Mouse (Mus musculus): ENCODE measurements at regions not wholly inside any gene's neighbourhood (a gene's known extent, or its start where the extent isn't known, plus 50 kb on each side); places are given as distances from the start of the nearest gene placed in this dataset.

DNA sequence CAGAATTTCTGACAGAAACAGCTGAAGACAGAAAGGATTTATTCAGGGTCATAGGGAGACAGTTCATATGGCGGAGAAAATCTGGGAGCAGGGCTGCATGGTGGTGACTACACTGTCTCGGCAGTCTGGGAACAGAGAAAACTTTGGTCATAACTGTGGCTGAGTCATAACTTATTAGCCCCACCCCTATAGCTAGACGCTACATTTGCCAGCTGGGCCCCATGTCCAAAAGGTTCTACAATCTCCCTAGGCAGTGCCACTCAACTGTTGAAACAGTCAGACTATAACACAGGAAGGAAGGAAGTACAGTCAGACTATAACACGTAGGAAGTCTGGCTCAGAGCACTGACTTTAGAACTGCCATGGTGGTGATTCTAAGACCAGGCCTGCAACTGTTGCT, 58.2 kb upstream of the Cd28 start:
- TF ChIP-seq CTCF (IDR thresholded peaks at IDR 0.05; ENCODE audit: borderline replicate concordance, extremely low read depth, insufficient read depth, insufficient read length) (no peak), POLR2A (IDR thresholded peaks at IDR 0.05; ENCODE audit: borderline replicate concordance, extremely low read depth, insufficient read depth, insufficient read length, poor library complexity, severe bottlenecking) (no peak)

Data from brain, embryonic 14.5 days (tissue).